Mouse (Mus musculus): ENCODE data around the gene Szrd1.

Gene Szrd1

DNA sequence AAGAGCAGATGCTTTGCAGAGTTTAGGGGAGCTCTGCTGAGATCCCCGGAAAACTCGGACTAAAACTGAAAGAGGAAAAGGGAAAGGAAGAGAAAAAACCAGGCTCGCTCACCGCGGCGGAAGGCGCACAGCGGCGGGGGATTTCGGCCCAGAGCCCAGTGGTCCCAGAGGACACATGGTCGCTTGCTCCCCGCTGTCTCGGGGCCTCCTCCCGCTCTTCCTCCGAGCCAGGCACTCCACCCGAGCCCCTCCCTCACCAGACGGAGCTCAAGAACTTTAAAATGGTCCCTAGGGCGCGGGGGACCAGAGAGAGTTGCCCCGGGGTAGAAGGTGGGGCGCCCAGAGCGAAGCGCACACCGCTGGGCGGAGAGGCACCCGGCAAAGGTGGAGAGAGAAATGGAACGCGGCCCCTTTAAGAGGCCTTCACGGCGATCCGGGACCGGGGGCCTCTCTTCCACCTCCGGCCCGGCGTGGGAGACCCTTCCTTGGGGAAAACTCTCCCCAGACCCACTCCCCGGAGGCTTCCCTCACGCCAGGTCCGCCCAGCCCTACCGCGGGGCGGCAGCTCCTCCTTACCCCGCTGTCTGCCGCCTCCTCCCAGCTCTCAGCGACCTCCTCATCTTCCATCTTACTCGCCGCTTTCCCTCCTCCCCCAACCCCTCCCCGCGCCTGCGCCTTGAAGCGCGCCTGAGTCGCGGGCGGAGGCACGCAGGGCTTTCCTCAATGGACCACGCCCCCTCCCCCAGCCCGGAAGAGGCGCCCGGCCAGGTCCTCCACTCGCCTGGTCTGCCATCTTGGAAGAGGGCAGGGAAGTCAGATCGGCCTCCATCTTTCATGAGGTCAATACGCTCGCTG, at the start of gene Szrd1:
Szrd1 (minus strand) TSS at position 660 of the 855 bp plus-strand sequence.
- DNase-seq (ENCODE audit: low spot score): peak; percentile 99

DNA sequence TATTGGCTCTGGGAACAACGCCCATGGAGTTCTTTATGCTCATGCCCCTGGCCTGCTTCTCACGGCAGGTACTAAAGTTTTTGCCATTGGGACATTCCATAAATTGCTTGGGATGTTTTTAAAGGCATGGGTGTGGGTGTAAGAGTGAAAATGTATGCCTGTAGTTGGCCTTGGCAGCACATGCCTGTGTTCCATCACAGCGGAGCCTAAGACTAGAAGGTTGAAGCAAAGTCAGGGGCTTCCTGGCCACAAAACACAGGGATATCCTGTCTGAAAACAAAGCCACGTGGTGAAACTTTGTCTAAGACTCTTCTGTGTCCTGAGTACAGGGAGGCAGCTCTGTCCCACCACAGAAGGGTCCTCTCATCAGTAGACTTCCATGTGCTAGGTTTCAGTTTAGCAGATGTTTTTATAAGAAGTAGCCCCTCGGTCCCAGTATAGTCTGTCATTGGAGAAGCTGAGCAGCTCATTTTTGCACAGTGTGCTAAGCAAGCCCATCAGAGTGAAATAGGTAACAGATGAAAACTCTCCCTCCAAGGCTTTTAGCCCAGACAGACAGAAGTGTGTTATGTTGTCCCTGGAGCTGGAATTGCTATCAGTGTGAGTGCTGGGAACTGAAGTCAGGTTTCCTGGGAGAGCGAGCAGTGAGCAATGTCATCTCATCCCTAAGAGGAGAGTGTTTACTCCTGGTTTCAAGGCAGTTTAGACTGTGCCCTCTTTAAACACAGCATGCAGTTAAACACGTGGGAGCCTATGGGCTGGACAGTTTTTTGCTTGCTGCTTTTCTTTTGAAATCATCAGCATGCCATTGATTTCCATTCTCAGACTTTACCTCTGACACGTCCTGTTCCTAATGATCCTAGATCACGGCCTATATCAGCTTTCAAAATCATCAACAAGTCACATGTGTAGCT, 47.6 kb upstream of the Szrd1 start:
- no peak for DNase-seq (ENCODE audit: low spot score)

DNA sequence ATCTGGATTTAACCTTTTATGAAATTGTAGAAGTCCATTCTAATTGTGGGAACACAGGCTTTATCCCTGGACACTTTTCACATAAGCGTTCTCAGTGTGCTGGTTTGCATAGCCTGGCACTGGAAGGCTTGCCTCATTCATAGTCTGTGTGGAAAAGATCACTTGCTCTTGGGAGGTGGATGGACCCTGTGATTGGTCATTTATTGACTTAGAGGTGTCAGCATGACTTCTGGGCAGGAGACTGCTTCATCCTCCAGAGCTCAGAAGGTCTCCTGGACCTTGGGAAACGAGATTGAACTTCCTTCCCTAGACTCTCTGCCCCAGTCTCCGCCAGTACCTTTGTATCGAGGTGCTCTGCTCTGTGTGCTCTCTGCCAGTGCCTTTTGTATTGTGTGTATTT, 44.9 kb upstream of the Szrd1 start:
- no peak for DNase-seq (ENCODE audit: low spot score)

DNA sequence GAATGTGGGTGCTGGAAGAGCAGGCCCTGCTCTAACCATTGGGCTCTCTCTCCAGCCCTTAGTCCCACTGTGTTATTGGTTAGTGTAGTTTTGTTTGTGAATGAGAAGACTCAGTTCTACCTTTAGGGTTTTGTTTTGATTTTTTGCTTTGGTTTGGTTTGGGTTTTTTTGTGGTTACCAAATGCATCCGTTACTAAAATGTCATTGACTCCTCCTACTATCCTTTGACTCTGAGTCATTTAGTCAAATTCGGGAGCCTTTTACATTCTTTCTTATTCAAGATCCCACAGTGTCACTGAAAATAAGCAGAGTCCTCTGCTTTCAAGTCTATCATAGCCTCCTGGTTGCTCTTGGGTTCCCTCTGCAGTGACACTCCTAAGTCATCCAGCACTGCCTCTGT, 44.4 kb upstream of the Szrd1 start:
- DNase-seq (ENCODE audit: low spot score): peak; percentile 6

DNA sequence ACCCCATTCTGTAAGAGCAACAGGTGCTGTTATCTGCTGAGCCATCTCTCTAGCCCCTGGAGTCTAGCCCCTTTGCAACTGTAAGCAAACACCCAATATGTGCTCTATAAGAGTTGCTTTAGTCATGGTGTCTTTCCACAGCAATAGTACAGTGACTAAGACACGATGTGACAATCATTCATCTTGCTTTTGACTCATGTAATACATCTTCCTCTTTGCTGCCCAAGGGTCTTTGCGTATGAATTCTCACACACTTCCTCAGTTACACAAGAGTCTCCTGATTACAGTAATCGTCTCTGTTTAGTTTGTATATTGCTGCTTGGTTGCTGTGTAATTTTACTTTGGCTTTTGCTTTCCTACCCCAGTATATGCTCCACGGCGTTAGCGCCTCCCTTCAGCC, 42.4 kb upstream of the Szrd1 start:
- no peak for DNase-seq (ENCODE audit: low spot score)

GRCm38 (mm10) chr4:141180831-141181230, 41.3 kb upstream of the Szrd1 start:
- DNase-seq (ENCODE audit: low spot score): no peak

DNA sequence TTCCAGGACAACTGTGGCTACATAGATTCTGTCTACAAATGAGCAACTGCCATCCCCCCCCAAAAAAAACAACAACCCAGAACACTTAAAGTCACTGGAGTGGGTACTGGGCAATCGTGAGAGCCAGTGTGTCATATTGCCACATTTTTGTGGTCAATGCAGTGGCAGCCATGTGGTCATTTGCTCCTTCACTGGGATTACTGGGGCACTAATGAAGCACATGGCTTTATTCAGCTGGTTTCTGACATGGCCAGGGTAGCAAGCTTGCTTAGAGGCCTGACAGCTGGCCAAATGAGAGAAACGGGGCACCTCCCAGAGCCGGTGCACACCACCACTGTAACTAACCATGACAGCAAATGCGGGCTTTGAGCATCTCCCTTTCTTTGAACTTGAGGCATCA, 38.9 kb upstream of the Szrd1 start:
- no peak for DNase-seq (ENCODE audit: low spot score)

DNA sequence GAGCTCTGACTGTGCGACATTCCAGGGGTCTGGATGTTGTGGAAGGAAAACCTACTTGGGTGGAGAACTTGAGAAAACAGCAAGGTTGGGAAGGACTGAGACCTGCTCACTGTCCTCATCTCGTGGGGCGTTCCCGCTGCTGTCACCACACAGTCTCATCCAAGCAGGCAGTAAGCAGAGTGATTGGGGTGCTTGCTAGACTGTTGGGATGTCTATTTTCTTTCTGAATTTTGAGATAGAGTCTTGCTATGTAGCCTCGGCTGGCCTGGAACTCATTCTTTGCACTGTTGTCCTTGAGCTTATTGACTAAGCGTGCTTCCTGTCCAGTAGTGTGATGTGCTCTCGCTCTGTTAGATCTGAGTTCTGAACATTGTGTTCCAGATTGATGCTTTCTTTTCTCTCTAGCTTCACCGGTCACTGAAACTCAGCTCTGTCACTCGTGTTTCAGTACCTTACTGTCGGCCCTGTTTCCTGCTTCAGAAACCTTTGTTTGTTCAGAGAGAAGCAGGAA, 36.8 kb upstream of the Szrd1 start:
- DNase-seq (ENCODE audit: low spot score): no peak

- DNase-seq (ENCODE audit: low spot score): no peak
Measured at GRCm38 (mm10) chr4:141175783-141176182, 36.2 kb upstream of the Szrd1 start.

DNA sequence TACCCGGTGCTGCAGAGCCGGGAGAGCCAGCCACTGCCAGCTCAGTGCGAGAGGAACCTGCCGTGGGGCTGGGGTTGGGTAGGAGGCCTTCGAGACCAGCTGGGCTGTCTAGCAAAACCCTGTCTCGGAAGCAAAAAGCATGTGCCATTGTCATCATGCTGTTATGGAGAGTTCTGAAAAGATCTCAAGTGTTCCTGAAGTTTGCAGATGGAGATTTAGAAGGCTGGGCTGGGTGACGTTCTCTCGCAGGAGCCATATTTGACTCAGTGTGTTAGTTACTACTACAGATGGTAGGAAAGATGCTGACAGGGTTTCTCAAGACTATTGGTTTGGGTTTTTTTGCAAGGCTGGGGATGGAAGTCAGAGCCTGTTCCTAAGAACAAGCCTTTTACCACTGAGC, 32.5 kb upstream of the Szrd1 start:
- no peak for DNase-seq (ENCODE audit: low spot score)

DNA sequence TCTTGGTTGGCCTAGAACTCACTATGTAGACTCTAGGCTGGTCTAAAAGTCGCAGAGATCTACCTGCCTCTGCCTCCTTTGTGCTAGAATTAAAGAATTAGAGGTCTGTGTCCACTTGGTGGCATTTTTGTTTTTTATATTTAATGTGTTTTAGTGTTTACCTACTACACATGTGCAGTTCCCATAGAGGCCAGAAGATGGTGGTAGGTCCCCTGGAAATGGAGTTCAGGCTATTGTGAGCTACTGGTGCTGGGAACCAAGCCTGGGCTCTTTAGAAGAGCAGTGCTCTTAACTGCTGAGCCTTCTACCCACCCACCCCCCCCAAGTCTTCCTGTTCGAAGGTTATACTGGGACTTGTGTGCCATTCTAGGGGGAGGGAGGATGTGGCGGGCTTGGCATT, 27.6 kb upstream of the Szrd1 start:
- no peak for DNase-seq (ENCODE audit: low spot score)

DNA sequence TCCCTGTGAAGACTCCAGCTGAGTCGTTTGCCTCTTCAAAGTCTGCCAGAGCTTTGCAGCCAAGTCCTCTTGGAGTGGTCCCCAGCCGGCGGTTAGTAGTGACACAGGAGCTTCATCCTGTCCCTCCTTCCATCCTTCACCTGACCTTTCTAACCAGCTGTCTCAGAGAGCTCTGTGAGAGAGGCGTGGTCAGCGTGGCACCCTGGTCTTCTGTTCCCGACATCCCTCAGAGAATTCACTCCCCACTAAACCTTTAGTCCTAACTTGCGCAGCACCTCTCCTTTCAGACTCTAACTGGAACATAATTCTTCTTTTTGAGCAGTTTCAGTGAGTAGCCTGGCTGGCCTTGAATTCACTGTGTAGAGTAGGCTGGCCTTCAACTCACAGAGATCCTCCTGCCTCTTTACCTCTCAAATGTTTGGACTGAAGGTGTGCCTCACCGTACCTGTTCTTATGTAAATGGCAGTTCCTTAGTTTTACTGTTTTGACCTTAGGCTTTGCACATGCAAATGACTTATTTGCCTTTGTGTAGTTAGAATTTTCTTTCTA, 26.2 kb upstream of the Szrd1 start:
- DNase-seq (ENCODE audit: low spot score): no peak

- DNase-seq (ENCODE audit: low spot score): no peak
Measured at GRCm38 (mm10) chr4:141163729-141164128, 24.2 kb upstream of the Szrd1 start.

- no peak for DNase-seq (ENCODE audit: low spot score)
Measured at GRCm38 (mm10) chr4:141161699-141162208, 22.2 kb upstream of the Szrd1 start.

DNA sequence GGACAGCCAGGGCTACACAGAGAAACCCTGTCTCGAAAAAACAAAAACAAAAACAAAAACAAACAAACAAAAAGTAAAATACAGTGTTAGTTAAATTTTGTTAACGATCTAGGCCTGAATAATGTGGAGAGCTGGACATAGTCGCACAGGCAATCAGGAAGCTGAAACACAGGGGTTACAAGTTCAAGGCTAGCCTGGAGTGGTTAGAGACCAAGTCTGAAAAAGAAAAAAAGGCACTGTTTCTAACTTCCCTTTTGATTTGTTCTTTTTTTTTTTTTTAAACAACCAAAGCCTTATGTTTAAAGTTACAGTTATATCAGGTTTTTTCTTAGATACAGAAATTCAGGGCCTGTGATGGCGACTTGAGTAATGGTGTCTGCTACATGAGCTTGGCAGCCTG, 20.6 kb upstream of the Szrd1 start:
- DNase-seq (ENCODE audit: low spot score): no peak

GRCm38 (mm10) chr4:141159666-141160065, 20.1 kb upstream of the Szrd1 start:
- no peak for DNase-seq (ENCODE audit: low spot score)

DNA sequence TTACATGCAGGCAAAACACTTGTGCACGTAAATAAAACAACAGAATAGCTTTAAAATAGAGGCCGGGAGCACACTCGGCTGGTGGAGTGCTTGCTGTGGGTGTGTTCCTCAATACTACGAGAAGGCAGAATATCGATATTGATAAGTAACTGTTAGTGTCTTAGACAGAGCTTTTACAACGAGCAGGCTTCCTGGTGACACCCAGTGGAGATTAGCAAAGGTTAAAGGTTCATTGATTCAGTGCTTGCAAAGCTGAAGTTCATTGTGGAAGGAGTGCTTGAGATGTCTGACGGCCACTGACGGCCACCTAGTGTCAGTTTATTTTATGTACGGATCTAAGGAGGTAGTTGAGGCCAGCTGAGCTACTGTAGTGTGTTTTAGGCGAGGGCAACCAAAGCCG, 19.5 kb upstream of the Szrd1 start:
- DNase-seq (ENCODE audit: low spot score): no peak

DNA sequence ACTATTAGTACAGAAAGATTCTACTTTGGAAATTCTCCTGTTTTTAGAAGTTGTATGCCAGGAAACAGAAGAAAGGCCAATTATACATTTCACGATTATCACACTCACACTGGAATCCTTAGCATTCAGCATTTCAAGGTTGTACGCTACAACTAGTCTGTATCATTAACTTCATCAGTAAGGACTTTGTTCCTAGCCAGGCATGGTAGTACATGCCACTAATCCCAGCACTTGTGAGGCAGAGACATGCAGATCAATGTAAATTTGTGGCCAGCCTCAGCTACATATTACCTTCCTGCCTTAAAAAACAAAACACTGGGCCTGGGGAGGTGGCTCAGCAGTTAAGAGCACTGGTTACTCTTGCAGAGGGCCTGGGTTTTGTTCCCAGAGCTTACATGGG, 19.0 kb upstream of the Szrd1 start:
- no peak for DNase-seq (ENCODE audit: low spot score)

DNA sequence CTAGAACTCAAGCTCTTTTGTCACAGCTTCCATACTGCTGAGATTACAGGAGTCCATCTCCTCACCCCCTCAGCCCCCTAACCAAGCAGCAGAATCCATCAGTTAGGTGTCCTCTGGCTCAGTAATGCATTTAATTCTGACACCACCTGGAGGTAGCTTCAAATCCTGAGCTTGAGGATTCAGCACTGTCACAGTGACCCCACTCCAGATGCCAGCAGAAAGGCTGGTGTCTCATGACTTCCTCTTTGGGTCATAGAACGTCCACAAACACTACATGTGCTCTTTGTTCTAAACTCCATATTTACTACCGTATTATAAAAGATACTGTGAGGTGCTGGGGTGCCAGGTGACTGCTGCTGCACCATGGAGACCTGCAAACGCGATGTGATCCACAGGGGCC, 17.9 kb upstream of the Szrd1 start:
- no peak for DNase-seq (ENCODE audit: low spot score)

- DNase-seq (ENCODE audit: low spot score): no peak
Measured at GRCm38 (mm10) chr4:141149116-141149515, 9.5 kb upstream of the Szrd1 start.

- DNase-seq (ENCODE audit: low spot score): peak; percentile 45
Measured at GRCm38 (mm10) chr4:141148009-141148801, 8.6 kb upstream of the Szrd1 start.
